Mouse (Mus musculus): Measurements from ENCODE around the gene Tmem161a. TPM values are rescaled to one million over a fixed set of nuclear protein-coding genes. Genes with fewer than 3 reads are reported as not detected.

Tmem161a gene
- total and polyA plus RNA-seq, 2 experiments from 2014 or later, result 132 to 155 TPM

DNA sequence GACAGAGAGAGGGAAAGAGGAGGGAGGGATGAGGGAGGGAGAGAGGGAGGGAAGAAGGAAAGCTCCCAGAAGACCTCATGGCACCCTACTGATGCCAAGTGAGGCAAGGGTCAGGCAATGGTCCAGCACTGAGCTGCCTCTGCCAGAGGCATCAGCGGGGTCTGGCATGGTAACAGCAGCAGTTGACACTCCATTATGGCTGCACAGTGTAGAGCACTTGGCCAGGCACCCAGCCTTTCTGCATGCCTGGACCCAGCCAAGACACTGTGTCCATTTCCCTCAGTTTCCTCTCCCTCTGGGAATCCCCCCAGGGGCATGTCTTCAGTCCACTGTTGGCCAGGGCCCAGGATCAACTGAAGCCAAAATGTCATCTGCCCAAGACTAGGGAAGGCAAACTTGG, 44.4 kb downstream of the Tmem161a start:
- ATAC-seq (ENCODE audit: insufficient read depth, low read depth) (peak; percentile 18), DNase-seq (ENCODE audit: low spot score) (peak; percentile 85)
- Histone ChIP-seq H3K27ac (ENCODE audit: low read depth) (peak overlapping the region; percentile 87), H3K4me3 (ENCODE audit: low read depth, low read length) (no peak overlapping the region), H3K4me1 (ENCODE audit: control insufficient read depth, insufficient read depth) (peaks cover 24% of the 10 kb centered on the region), H3K4me2 (ENCODE audit: low read depth, low read length) (no peak overlapping the region), H3K36me3 (replicated peaks; ENCODE audit: control insufficient read depth, insufficient read depth, low read length) (0 out of 2 replicates have a peak, but pooled peaks cover 1% of the 10 kb centered on the region), H3K27me3 (ENCODE audit: control insufficient read depth, insufficient read depth, low read length) (no peaks in the 10 kb centered on the region), H3K9ac (replicated peaks; ENCODE audit: low read depth, low read length) (no peak overlapping the region), H3K9me3 (replicated peaks; ENCODE audit: control insufficient read depth, low read length) (no peaks in the 10 kb centered on the region)
- 33% methylated on average over 1 of the region's 1 CpGs for WGBS
- TF ChIP-seq EP300 (IDR thresholded peaks at IDR 0.05; ENCODE audit: low read depth) (peak; percentile 89), CTCF (IDR thresholded peaks at IDR 0.05; ENCODE audit: low read depth) (no peak)

DNA sequence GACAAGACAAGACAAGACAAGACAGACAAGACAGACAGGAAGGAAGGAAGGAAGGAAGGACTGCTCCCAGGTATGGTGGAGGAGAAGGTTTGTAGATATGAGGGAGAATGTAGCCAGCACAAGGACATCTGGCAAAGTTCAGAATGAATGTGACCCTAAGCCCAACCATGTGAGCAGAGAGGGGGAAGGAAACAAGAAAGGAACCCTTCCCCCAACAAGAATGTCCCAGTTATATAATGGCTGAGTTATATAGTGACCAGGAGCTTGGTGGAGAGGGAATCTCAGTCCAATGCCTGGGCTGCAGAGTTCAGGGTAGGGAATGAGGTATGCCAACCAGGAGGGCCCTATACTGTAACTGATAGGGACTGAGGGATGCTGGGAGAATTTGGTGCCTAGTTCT, 45.3 kb downstream of the Tmem161a start:
- Histone ChIP-seq H3K27ac (ENCODE audit: low read depth) (peak overlapping the region; percentile 87), H3K27me3 (ENCODE audit: control insufficient read depth, insufficient read depth, low read length) (no peaks in the 10 kb centered on the region), H3K4me2 (ENCODE audit: low read depth, low read length) (no peak overlapping the region), H3K36me3 (replicated peaks; ENCODE audit: control insufficient read depth, insufficient read depth, low read length) (0 out of 2 replicates have a peak, but pooled peaks cover 10% of the 10 kb centered on the region), H3K4me1 (ENCODE audit: control insufficient read depth, insufficient read depth) (peaks cover 21% of the 10 kb centered on the region), H3K4me3 (ENCODE audit: low read depth, low read length) (no peak overlapping the region), H3K9me3 (replicated peaks; ENCODE audit: control insufficient read depth, low read length) (no peaks in the 10 kb centered on the region), H3K9ac (replicated peaks; ENCODE audit: low read depth, low read length) (no peak overlapping the region)
- TF ChIP-seq CTCF (IDR thresholded peaks at IDR 0.05; ENCODE audit: low read depth), result no peak
- no peak for TF ChIP-seq EP300 (IDR thresholded peaks at IDR 0.05; ENCODE audit: low read depth)
- ATAC-seq (ENCODE audit: insufficient read depth, low read depth), result no peak
- DNase-seq (ENCODE audit: low spot score), result no peak

DNA sequence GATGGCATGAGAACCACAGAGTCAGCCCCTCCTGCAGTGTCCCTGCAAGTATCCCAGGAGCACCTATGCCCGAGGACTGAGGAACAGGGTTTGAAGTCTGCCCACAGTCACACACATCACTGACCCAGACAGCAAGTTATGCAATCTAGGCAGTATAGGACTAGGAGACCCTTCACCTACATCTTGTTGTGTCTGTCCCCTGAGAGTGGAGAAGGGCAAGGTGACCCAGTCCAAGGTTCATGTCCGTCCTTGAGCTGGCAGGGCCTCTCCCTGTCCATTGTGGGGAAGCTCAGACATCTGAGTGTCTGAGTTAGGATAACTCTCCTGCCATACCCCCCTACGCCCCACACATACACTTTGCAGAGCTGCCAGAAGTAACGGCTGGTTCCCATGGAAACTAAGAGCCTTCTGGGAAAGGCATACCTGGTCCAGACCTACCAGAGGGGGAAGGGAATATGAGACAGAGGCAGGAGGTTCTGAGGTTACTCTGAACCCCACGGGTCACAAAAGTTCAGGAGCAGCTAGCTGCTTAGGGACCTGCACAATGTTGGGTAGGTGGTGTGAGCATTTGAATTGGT, 47.0 kb downstream of the Tmem161a start:
- peaks cover 21% of the 10 kb centered on the region for H3K4me1 ChIP-seq (ENCODE audit: control insufficient read depth, insufficient read depth)
- no peak for ATAC-seq (ENCODE audit: insufficient read depth, low read depth)
- no peak overlapping the region for H3K9ac ChIP-seq (replicated peaks; ENCODE audit: low read depth, low read length)
- DNase-seq (ENCODE audit: low spot score), result no peak
- H3K4me2 ChIP-seq (ENCODE audit: low read depth, low read length), result no peak overlapping the region
- H3K27me3 ChIP-seq (ENCODE audit: control insufficient read depth, insufficient read depth, low read length), result no peaks in the 10 kb centered on the region
- H3K4me3 ChIP-seq (ENCODE audit: low read depth, low read length), result no peak overlapping the region
- H3K27ac ChIP-seq (ENCODE audit: low read depth), result no peak overlapping the region
- H3K36me3 ChIP-seq (replicated peaks; ENCODE audit: control insufficient read depth, insufficient read depth, low read length), result peaks cover 20% of the 10 kb centered on the region
- no peaks in the 10 kb centered on the region for H3K9me3 ChIP-seq (replicated peaks; ENCODE audit: control insufficient read depth, low read length)
- 57% methylated on average over 5 of the region's 5 CpGs for WGBS
- TF ChIP-seq EP300 (IDR thresholded peaks at IDR 0.05; ENCODE audit: low read depth), result no peak
- no peak for TF ChIP-seq CTCF (IDR thresholded peaks at IDR 0.05; ENCODE audit: low read depth)

DNA sequence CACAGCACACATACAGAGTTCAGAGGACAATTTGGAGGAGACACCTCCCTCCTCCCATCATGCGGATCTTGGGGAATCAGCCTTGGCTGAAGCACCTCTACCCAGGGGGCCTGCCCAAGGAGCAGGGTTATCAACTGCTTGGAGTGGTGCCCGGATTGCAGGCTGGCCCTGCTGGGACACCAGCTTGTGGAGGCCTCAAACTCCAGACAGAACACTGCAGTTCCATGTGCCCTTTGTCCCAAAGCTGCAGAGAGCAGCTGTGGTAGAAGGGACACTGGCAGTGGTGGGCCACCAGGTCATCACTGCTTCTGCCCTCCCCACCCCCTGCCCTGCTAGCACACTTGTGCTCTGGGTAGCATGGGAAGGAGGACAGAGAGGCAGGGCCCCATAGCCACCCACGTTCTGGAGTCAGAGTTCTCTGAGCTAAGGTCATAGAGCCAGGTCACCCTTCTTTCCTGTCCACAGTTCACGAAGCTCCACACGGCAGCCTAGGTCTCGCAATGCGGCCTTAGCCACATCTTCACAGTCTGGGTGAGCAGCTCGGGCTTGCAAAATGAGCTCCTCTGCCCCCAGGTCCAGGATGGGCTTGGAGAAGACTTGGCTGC, 48.2 kb downstream of the Tmem161a start:
- TF ChIP-seq EP300 (IDR thresholded peaks at IDR 0.05; ENCODE audit: low read depth) (no peak), CTCF (IDR thresholded peaks at IDR 0.05; ENCODE audit: low read depth) (no peak)
- H3K9ac ChIP-seq (replicated peaks; ENCODE audit: low read depth, low read length), result peak overlapping the region; percentile 21; the same call in 1 of the 2 replicates
- H3K36me3 ChIP-seq (replicated peaks; ENCODE audit: control insufficient read depth, insufficient read depth, low read length), result peaks cover 31% of the 10 kb centered on the region
- peaks cover 21% of the 10 kb centered on the region for H3K4me1 ChIP-seq (ENCODE audit: control insufficient read depth, insufficient read depth)
- no peaks in the 10 kb centered on the region for H3K9me3 ChIP-seq (replicated peaks; ENCODE audit: control insufficient read depth, low read length)
- no peak overlapping the region for H3K4me3 ChIP-seq (ENCODE audit: low read depth, low read length)
- peak overlapping the region; percentile 83 for H3K27ac ChIP-seq (ENCODE audit: low read depth)
- H3K4me2 ChIP-seq (ENCODE audit: low read depth, low read length), result no peak overlapping the region
- 54% methylated on average over 8 of the region's 8 CpGs for WGBS
- DNase-seq (ENCODE audit: low spot score) (peak; percentile 47), ATAC-seq (ENCODE audit: insufficient read depth, low read depth) (peak; percentile 45)
- H3K27me3 ChIP-seq (ENCODE audit: control insufficient read depth, insufficient read depth, low read length), result no peaks in the 10 kb centered on the region

DNA sequence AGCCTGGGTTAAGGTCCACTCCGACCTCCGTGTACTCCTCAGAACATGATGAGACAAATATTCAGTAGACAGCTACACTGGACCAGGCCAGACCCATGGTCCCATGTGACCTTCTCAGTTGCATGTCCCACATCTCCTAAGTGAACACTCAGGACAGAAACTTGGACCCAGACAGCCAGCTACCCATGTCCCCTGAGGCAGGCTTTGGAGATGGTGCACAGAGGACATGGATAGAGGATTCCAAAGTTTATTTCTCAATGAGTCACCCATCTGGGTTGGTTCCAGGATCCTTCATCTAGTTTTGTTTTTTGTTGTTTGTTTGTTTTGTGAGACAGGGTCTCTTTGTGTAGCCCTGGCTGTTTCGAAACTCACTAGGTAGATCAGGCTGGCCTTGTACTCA, 48.8 kb downstream of the Tmem161a start:
- H3K27me3 ChIP-seq (ENCODE audit: control insufficient read depth, insufficient read depth, low read length), result no peaks in the 10 kb centered on the region
- H3K4me3 ChIP-seq (ENCODE audit: low read depth, low read length), result no peak overlapping the region
- H3K9me3 ChIP-seq (replicated peaks; ENCODE audit: control insufficient read depth, low read length), result no peaks in the 10 kb centered on the region
- H3K27ac ChIP-seq (ENCODE audit: low read depth), result peak overlapping the region; percentile 83; the same call in 1 of the 2 replicates
- no peak overlapping the region for H3K4me2 ChIP-seq (ENCODE audit: low read depth, low read length)
- peaks cover 35% of the 10 kb centered on the region for H3K36me3 ChIP-seq (replicated peaks; ENCODE audit: control insufficient read depth, insufficient read depth, low read length)
- WGBS, result 87% methylated on average over 3 of the region's 3 CpGs
- H3K9ac ChIP-seq (replicated peaks; ENCODE audit: low read depth, low read length), result peak overlapping the region; percentile 21; the same call in 1 of the 2 replicates
- H3K4me1 ChIP-seq (ENCODE audit: control insufficient read depth, insufficient read depth), result peaks cover 21% of the 10 kb centered on the region
- DNase-seq (ENCODE audit: low spot score) (no peak), ATAC-seq (ENCODE audit: insufficient read depth, low read depth) (no peak)
- TF ChIP-seq EP300 (IDR thresholded peaks at IDR 0.05; ENCODE audit: low read depth), result no peak
- TF ChIP-seq CTCF (IDR thresholded peaks at IDR 0.05; ENCODE audit: low read depth), result no peak

Measured in heart, postnatal 0 days (tissue).